Mouse (Mus musculus) left cerebral cortex, postnatal 36 days (tissue): ENCODE results near the gene Evi2. TPM values are rescaled to one million over a fixed set of nuclear protein-coding genes. Genes with fewer than 3 reads are reported as not detected.

Source experiments
- DNase-seq, 2 experiments: peaks; one replicate each; pipeline ENCODE4 v3.0.0; 2021 to 2022; ENCODE audit warnings: low spot score in 2 of 2, mixed read lengths in 1 of 2
- intact Hi-C: fragments of 180-260 bp; cut with DNase I; formaldehyde crosslinking; loops from one replicate; pipeline ENCODE4 v1.15.1; 2025
- total RNA-seq, 2 experiments: library from RNA; stranded (reverse); gene quantifications; 2 replicates each; pipeline ENCODE4 v1.2.3; 2021

Gene Evi2
- total RNA-seq, 2 experiments from 2014 or later = not detected

GRCm38 (mm10) chr11:79527015-79527738 lies 3.2 kb downstream of the Evi2 start:
- intact Hi-C loops = no loop called here
- DNase-seq = peak; percentile 26 to 33

- intact Hi-C loops = no loop called here
- DNase-seq = no peak
These were observed 3.8 kb downstream of the Evi2 start for GRCm38 (mm10) chr11:79526549-79526948.

- no peak for DNase-seq
- intact Hi-C loops = no loop called here
These were observed 6.1 kb downstream of the Evi2 start for GRCm38 (mm10) chr11:79524310-79524575.

GRCm38 (mm10) chr11:79523560-79524309 lies 6.7 kb downstream of the Evi2 start, which contains the start of gene Evi2b:
Evi2b (minus strand) TSS chr11:79523762.
- intact Hi-C loops = no loop called here

GRCm38 (mm10) chr11:79522944-79523343 lies 7.4 kb downstream of the Evi2 start:
- DNase-seq = no peak
- intact Hi-C loops = no loop called here

More at GRCm38 (mm10) chr11:79523560-79524309, 6.7 kb downstream of the Evi2 start, which contains the start of gene Evi2b:
- DNase-seq = no peak

GRCm38 (mm10) chr11:79521930-79522329 lies 8.5 kb downstream of the Evi2 start:
- no peak for DNase-seq
- intact Hi-C loops = no loop called here

GRCm38 (mm10) chr11:79520772-79521171 lies 9.6 kb downstream of the Evi2 start:
- intact Hi-C loops = no loop called here

GRCm38 (mm10) chr11:79519878-79520291 lies 10.5 kb downstream of the Evi2 start:
- intact Hi-C loops = no loop called here
- peak in 1 of 2 experiments; percentile 20 for DNase-seq

More at GRCm38 (mm10) chr11:79520772-79521171, 9.6 kb downstream of the Evi2 start:
- DNase-seq = no peak

- DNase-seq = no peak
- intact Hi-C loops = no loop called here
These were observed 11.1 kb downstream of the Evi2 start for GRCm38 (mm10) chr11:79519299-79519698.

GRCm38 (mm10) chr11:79515798-79516197 lies 14.6 kb downstream of the Evi2 start:
- intact Hi-C loops = no loop called here
- no peak for DNase-seq

GRCm38 (mm10) chr11:79515331-79515730 lies 15.1 kb downstream of the Evi2 start:
- intact Hi-C loops = no loop called here
- DNase-seq = no peak

- intact Hi-C loops = no loop called here
- DNase-seq = no peak
These were observed 18.4 kb downstream of the Evi2 start for GRCm38 (mm10) chr11:79511970-79512369.

GRCm38 (mm10) chr11:79504506-79504905 lies 25.9 kb downstream of the Evi2 start:
- intact Hi-C loops = loop anchor here (5.0 kb wide), 1 partner anchor 37 kb away; no protein-coding TSS in a partner anchor
- DNase-seq = no peak

- DNase-seq = peak; percentile 70
- intact Hi-C loops = loop anchor here (5.0 kb wide), 1 partner anchor 37 kb away; no protein-coding TSS in a partner anchor
These were observed 26.5 kb downstream of the Evi2 start, which contains the start of gene Omg for GRCm38 (mm10) chr11:79503845-79504244. Omg (minus strand) TSS chr11:79504084.

- intact Hi-C loops = loop anchor here (5.0 kb wide), 1 partner anchor 36 kb away; no protein-coding TSS in a partner anchor
- no peak for DNase-seq
These were observed 27.5 kb downstream of the Evi2 start for GRCm38 (mm10) chr11:79502917-79503316.

- DNase-seq = no peak
- intact Hi-C loops = no loop called here
These were observed 35.2 kb downstream of the Evi2 start for GRCm38 (mm10) chr11:79494976-79495800.

GRCm38 (mm10) chr11:79484721-79485120 lies 45.7 kb downstream of the Evi2 start:
- DNase-seq = no peak
- intact Hi-C loops = no loop called here

GRCm38 (mm10) chr11:79483876-79484528 lies 46.4 kb downstream of the Evi2 start:
- intact Hi-C loops = no loop called here
- DNase-seq = no peak

GRCm38 (mm10) chr11:79483392-79483791 lies 47.0 kb downstream of the Evi2 start:
- intact Hi-C loops = no loop called here
- DNase-seq = no peak
